Mouse (Mus musculus): ENCODE measurements around the gene Atp6v1e1.
"Not testable (repeated sequence)": the region's sequence is repeated elsewhere in the genome, so short reads cannot be mapped to it uniquely, and the experiment has no call there.

The Atp6v1e1 gene

DNA sequence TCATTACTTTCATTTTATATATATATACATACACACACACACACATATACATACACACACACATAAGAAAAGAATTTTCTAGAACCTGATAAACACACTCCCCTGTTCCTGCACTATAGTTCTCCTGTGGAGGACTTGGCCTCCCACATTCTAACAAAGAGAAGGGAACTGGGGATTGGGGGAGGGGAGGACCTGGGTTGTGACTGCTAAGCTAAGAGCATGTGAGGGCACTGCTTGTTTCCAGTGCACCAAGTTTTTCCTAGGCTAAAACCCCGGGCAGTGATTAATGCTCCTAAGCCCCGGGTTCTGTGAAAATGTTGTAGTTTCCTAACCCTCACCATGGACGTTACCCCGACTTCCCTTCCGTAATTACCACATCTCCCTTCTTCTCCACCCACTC is 2.4 kb downstream of the Atp6v1e1 start:
- no peak for DNase-seq (ENCODE audit: low spot score in 2 of 2)

DNA sequence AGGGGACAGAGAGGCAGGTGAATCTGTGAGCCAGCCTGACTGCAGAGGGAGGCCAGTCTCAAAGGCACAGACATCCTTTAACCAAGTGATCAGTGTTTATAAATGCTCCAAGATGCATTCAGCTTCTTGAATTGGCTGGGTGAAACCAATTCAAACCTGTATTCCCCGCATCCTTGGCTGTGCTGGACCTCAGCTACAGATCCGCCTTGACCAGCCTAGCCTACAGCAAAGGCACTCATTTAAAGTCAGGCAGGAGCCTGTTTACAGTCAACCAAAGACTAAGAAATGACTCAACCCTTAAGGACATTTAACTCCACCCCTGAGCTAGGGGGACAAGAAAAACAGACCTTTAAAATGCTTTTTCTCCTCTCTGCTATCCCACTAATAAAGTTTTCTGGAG is 3.3 kb downstream of the Atp6v1e1 start:
- no peak for DNase-seq (ENCODE audit: low spot score in 2 of 2)

- DNase-seq (ENCODE audit: low spot score in 2 of 2), result not testable (repeated sequence)
Measured at GRCm38 (mm10) chr6:120811999-120812398, 10.6 kb downstream of the Atp6v1e1 start.

- DNase-seq (ENCODE audit: low spot score in 2 of 2), result no peak
Measured at GRCm38 (mm10) chr6:120807738-120808081, 14.9 kb downstream of the Atp6v1e1 start.

- no peak for DNase-seq (ENCODE audit: low spot score in 2 of 2)
Measured at GRCm38 (mm10) chr6:120806999-120807737, 15.4 kb downstream of the Atp6v1e1 start.

DNA sequence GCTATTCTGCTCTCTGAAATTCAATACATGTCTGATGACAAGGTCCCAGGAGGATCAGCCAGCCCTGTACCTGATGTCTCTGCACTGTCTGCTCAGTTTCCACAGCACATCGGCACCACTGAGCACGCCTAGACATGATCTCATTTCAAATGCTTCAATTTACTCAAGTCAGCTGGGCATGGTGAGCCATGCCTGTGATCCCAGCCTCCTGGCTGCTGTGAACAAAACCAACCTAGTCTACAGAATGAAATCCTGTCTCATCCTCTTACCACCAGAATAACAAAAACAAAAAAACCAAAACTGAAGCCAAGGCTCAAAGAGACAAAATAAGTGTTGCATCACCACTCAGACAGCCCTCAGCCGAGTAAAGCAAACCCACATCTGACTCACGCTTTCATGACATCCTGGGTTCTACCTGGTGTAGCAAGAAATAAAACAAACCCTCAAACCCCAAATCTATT is 23.0 kb downstream of the Atp6v1e1 start:
- no peak for DNase-seq (ENCODE audit: low spot score in 2 of 2)

- no peak for DNase-seq (ENCODE audit: low spot score in 2 of 2)
Measured at GRCm38 (mm10) chr6:120798905-120799304, 23.7 kb downstream of the Atp6v1e1 start.

DNA sequence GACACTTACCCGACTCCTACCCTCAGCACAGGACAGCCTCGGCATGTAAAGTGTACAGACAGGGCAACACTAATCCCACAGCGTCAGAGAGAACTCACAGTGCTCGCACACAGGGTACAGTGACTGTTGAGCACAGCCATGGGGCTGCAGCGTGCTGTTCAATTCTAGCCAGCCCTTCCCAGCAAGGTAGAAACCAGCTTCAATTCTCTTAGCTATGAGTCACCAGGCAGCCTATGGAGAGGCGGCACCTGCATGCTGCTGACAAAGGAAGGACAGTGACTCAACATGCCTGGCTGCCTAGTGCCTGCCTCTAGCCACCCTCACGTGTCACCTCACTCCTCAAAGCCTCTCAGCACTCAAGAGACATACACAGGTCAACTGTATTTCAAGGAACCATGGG is 24.6 kb downstream of the Atp6v1e1 start:
- DNase-seq (ENCODE audit: low spot score in 2 of 2), result no peak

- no peak for DNase-seq (ENCODE audit: low spot score in 2 of 2)
Measured at GRCm38 (mm10) chr6:120796111-120796510, 26.5 kb downstream of the Atp6v1e1 start.

GRCm38 (mm10) chr6:120795422-120796086 is 27.0 kb downstream of the Atp6v1e1 start:
- no peak for DNase-seq (ENCODE audit: low spot score in 2 of 2)

GRCm38 (mm10) chr6:120792947-120793346 is 29.6 kb downstream of the Atp6v1e1 start:
- DNase-seq (ENCODE audit: low spot score in 2 of 2), result no peak

DNA sequence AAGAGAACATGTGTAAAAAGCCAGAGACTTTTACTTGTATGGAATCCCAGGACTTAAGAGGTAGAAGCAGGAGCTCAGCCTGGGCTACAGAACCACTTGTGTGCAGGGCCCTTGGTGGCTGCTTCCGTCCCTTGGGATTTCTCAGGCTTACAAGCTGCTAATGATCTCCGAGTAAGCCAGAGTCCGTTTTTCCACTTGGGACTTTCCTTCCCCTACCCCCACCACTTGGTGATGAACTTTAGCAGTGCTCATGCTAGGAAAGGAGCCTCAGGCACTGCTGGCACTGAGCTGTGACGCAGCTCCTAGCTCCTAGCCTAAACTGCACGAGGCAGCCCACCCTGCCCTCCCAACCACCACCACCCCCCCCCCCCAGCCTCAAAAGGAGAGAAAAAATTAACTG is 31.9 kb downstream of the Atp6v1e1 start:
- DNase-seq (ENCODE audit: low spot score in 2 of 2), result no peak

DNA sequence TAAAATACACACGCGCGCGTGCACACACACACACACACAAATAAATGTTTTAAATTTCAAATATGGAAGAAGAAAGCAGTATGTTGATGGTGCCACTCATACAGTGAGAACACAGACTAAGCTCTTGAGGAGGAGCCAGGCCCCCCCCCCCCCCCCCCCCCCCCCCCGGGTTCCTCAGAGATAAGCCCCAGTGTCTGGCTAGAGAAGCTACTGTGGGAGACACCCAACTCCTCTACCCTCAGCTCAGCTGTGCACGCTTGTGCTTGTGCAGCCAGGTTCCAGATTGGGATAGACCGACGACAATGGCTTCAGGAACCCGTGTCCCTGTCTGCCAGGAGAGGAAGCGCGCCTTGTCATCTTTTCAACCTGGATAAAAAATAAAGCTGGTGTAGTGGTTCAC is 32.4 kb downstream of the Atp6v1e1 start:
- DNase-seq (ENCODE audit: low spot score in 2 of 2), result no peak

- no peak for DNase-seq (ENCODE audit: low spot score in 2 of 2)
Measured at GRCm38 (mm10) chr6:120788904-120789303, 33.7 kb downstream of the Atp6v1e1 start.

DNA sequence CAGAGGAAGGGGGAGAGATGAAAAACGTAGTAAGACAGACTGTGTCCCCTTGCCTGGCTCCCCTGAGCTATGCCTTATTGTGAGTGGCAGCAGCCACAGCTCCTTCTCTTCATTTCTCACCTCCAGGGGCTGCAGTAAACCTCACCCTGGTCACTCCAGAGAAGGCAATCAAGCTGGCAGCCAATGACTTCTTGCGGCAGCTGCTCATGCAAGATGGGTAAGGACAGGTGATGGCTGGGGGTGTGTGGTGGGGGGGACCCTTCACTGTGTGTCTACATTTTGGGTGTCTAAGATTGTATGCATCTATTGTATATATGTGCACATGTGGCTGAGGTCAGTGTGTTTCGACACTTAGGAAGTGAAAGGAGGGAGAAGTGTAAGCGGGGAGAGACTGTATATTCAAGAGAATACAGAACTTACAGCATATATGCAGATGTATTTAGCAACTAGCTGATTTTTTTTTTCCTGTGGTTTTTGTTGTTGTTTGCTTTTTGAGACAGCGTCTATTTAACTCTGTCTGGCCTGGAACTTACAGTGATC is 34.5 kb downstream of the Atp6v1e1 start:
- DNase-seq (ENCODE audit: low spot score in 2 of 2), result no peak

DNA sequence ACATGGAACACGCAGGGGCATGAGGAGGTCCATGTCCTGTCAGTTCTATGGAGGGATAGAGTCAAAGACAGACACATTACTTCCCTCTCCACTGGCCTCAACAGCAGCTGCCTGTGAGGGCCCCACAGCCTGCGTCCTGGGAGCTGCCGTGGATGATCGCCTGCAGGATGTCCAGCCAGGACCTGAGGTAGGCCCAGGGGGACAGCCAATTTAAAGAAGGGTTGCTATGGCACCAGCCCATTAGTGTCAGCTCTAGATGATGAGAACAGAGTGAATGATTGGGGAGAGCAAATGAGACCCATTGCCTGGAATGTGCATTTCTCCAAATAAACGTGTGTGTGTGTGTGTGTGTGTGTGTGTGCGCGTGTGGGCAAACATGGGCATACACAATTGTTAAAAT is 38.2 kb downstream of the Atp6v1e1 start:
- no peak for DNase-seq (ENCODE audit: low spot score in 2 of 2)

DNA sequence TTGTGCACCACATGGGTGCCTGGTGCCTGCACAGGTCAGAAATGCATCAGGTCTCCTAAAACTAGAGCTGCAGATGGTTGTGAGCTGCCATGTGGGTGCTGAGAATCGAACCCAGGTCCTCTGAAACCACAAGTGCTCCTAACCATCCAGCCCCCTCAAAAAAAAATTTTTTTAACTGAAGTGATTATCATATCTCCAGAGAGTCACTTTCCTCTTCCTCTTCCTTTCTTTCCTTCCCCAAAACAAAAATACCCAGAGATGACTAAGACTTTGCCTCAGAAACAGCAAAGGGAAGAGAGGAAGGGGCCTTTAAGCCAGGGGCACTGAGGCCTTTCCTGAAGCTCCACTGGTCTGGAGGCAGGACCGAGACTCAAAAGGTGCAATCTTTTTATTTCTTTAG is 39.6 kb downstream of the Atp6v1e1 start:
- no peak for DNase-seq (ENCODE audit: low spot score in 2 of 2)

DNA sequence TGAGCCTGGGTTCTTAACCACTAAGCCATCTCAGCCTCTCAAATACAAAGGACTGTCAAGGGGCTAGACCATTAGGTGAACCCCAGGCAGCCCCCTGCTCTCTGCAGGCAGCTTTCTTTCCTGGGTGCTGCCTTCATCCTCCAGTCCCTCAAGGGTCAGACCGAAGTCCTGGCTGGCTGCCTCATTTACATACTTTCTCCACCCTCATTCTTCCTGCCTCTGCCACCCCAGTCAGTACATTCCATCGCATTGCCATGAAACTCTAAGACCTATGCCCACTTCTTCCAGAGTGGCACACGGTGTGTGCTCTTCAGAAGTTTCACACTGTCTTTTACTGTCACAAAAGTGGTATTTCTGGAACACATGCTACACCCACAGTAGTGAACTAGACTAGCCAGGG is 44.4 kb downstream of the Atp6v1e1 start:
- DNase-seq (ENCODE audit: low spot score in 2 of 2), result no peak

GRCm38 (mm10) chr6:120777533-120777932 is 45.1 kb downstream of the Atp6v1e1 start:
- no peak for DNase-seq (ENCODE audit: low spot score in 2 of 2)

GRCm38 (mm10) chr6:120776286-120776685 is 46.3 kb downstream of the Atp6v1e1 start:
- no peak for DNase-seq (ENCODE audit: low spot score in 2 of 2)

- DNase-seq (ENCODE audit: low spot score in 2 of 2), result no peak
Measured at GRCm38 (mm10) chr6:120773763-120774162, 48.8 kb downstream of the Atp6v1e1 start.

- no peak for DNase-seq (ENCODE audit: low spot score in 2 of 2)
Measured at GRCm38 (mm10) chr6:120773149-120773628, 49.4 kb downstream of the Atp6v1e1 start, which contains the start of gene Slc25a18. Gene Slc25a18 (plus strand): TSS chr6:120773578.

- DNase-seq (ENCODE audit: low spot score in 2 of 2), result no peak
Measured at GRCm38 (mm10) chr6:120772025-120772424, 50.6 kb downstream of the Atp6v1e1 start.

All from spleen, postnatal 4 days (tissue).